Mouse (Mus musculus) CH12.LX (cell line): ENCODE data around the gene Ackr1. TPM values are rescaled to one million over a fixed set of nuclear protein-coding genes. Genes with fewer than 3 reads are reported as not detected.

Experiments used
- DNase-seq: peaks from one replicate; pipeline ENCODE4 v3.0.0-alpha.2; 2013; ENCODE audit errors: extremely low read depth
- H3K27ac ChIP-seq: 2 replicates; pipeline ENCODE4 v1.5.1; 2012; ENCODE audit warnings: low read depth, mild to moderate bottlenecking, control low read depth, moderate library complexity; ENCODE audit not compliant: insufficient read depth
- H3K27me3 ChIP-seq: replicated peaks from 2 replicates; pipeline ENCODE3; 2012; ENCODE audit warnings: inconsistent platforms
- H3K36me3 ChIP-seq, 2 experiments: replicated peaks in 1 of 2; 2 replicates each; pipeline versions ENCODE3 to v1.6.1; 2012; ENCODE audit warnings: inconsistent platforms in 1 of 2, low read length in 1 of 2, mild to moderate bottlenecking in 1 of 2, mixed read lengths in 1 of 2, moderate library complexity in 1 of 2; ENCODE audit not compliant: control insufficient read depth in 1 of 2, insufficient read depth in 1 of 2
- H3K4me1 ChIP-seq, 2 experiments: 2 replicates each; pipeline ENCODE4 v1.6.1; 2012; ENCODE audit warnings: inconsistent platforms in 1 of 2, moderate library complexity in 1 of 2; ENCODE audit not compliant: insufficient read depth in 2 of 2, control insufficient read depth in 1 of 2
- H3K4me2 ChIP-seq: 2 replicates; pipeline ENCODE4 v1.6.1; 2012; ENCODE audit warnings: low read depth, mild to moderate bottlenecking, control low read depth; ENCODE audit not compliant: poor library complexity, insufficient read depth, severe bottlenecking
- H3K4me3 ChIP-seq, 3 experiments: fragments of 150-350 bp in 1 of 3; sonication (generic) in 1 of 3; replicated peaks in 1 of 3; 2 replicates each; pipeline versions ENCODE3 to v1.5.1; 2011 to 2012; ENCODE audit warnings: low read depth in 2 of 3, low read length in 2 of 3, mild to moderate bottlenecking in 2 of 3, moderate library complexity in 2 of 3, control low read depth in 1 of 3, improper control_type of control experiment in 1 of 3, inconsistent platforms in 1 of 3, mixed read lengths in 1 of 3; ENCODE audit not compliant: poor library complexity in 1 of 3
- H3K79me2 ChIP-seq: replicated peaks from 2 replicates; pipeline ENCODE4 v1.6.1; 2012; ENCODE audit warnings: mild to moderate bottlenecking, moderate library complexity; ENCODE audit not compliant: control insufficient read depth, poor library complexity, insufficient read depth, severe bottlenecking; ENCODE audit errors: extremely low read depth
- H3K9ac ChIP-seq: 2 replicates; pipeline ENCODE4 v1.6.1; 2012; ENCODE audit warnings: low read depth, mild to moderate bottlenecking, control low read depth, moderate library complexity; ENCODE audit not compliant: insufficient read depth
- H3K9me3 ChIP-seq: replicated peaks from 2 replicates; pipeline ENCODE3; 2012; ENCODE audit warnings: low read length, inconsistent platforms, mixed read lengths
- CHD1 ChIP-seq: IDR thresholded peaks from 2 replicates; pipeline ENCODE4 v1.6.1; 2012; ENCODE audit warnings: low read depth, low read length, improper control_type of control experiment, inconsistent platforms
- CTCF ChIP-seq, 2 experiments: IDR thresholded peaks in 1 of 2; conservative IDR thresholded peaks in 1 of 2; 2 replicates each; pipeline ENCODE4 v1.5.1; 2011 to 2012; ENCODE audit warnings: low read depth in 2 of 2, low read length in 2 of 2, improper control_type of control experiment in 1 of 2, inconsistent platforms in 1 of 2, mild to moderate bottlenecking in 1 of 2, moderate library complexity in 1 of 2
- ELF1 ChIP-seq: IDR thresholded peaks from 2 replicates; pipeline ENCODE4 v1.6.1; 2014; ENCODE audit warnings: low read depth, mild to moderate bottlenecking, inconsistent platforms, low read length, improper control_type of control experiment
- EP300 ChIP-seq: IDR thresholded peaks from 2 replicates; pipeline ENCODE4 v1.6.1; 2011; ENCODE audit warnings: low read length, improper control_type of control experiment
- GABPA ChIP-seq: IDR thresholded peaks from 2 replicates; pipeline ENCODE4 v1.6.1; 2012; ENCODE audit warnings: low read depth, low read length, improper control_type of control experiment, inconsistent platforms; ENCODE audit not compliant: insufficient replicate concordance
- JUN ChIP-seq: IDR thresholded peaks from 2 replicates; pipeline ENCODE4 v1.6.1; 2011; ENCODE audit warnings: low read depth, mild to moderate bottlenecking, low read length, improper control_type of control experiment, moderate library complexity; ENCODE audit not compliant: insufficient read depth
- MYC ChIP-seq: IDR thresholded peaks from 2 replicates; pipeline ENCODE4 v1.6.1; 2011; ENCODE audit warnings: low read depth, mild to moderate bottlenecking, improper control_type of control experiment, low read length
- NELFE ChIP-seq: IDR thresholded peaks from 2 replicates; pipeline ENCODE4 v1.6.1; 2011; ENCODE audit warnings: low read depth, low read length, improper control_type of control experiment
- RAD21 ChIP-seq: IDR thresholded peaks from 2 replicates; pipeline ENCODE4 v1.6.1; 2011; ENCODE audit warnings: low read depth, mild to moderate bottlenecking, low read length, improper control_type of control experiment, moderate library complexity
- RCOR1 ChIP-seq: conservative IDR thresholded peaks from 2 replicates; pipeline ENCODE4 v1.6.1; 2012; ENCODE audit warnings: low read depth, mild to moderate bottlenecking, inconsistent platforms, low read length, improper control_type of control experiment
- SMC3 ChIP-seq: IDR thresholded peaks from 2 replicates; pipeline ENCODE4 v1.6.1; 2011; ENCODE audit warnings: low read depth, low read length, improper control_type of control experiment
- TBP ChIP-seq: conservative IDR thresholded peaks from 2 replicates; pipeline ENCODE4 v1.6.1; 2011; ENCODE audit warnings: low read depth, low read length, improper control_type of control experiment
- ZMIZ1 ChIP-seq: IDR thresholded peaks from 2 replicates; pipeline ENCODE4 v1.6.1; 2012; ENCODE audit warnings: low read depth, mild to moderate bottlenecking, inconsistent platforms, low read length, improper control_type of control experiment
- dilution Hi-C: fragments of 300-500 bp; cut with MboI; formaldehyde crosslinking; loops from 2 replicates; pipeline ENCODE4 v1.14.3; 2020; ENCODE audit warnings: low sequenced_read_pairs; ENCODE audit not compliant: extremely low pct_unique_long_range_greater_than_20kb, extremely low pct_ligation_motif_present
- in situ Hi-C: fragments of 300-500 bp; cut with MboI; formaldehyde crosslinking; loops from 3 replicates; pipeline ENCODE4 v1.14.3; 2019; ENCODE audit warnings: low sequenced_read_pairs, low pct_ligation_motif_present, low pct_unique_long_range_greater_than_20kb, mixed read lengths
- polyA plus RNA-seq: library from polyadenylated mRNA; unstranded; fragments of >175 nt; gene quantifications from 2 replicates; pipeline ENCODE4 v1.2.1, GENCODE M21; 2012; ENCODE audit warnings: low read depth; ENCODE audit not compliant: insufficient read length
- total RNA-seq, 2 experiments: library from RNA; depleted of rRNA; stranded (reverse); fragments of 300-350 nt in 1 of 2; fragments of >200 nt in 1 of 2; gene quantifications; 2 replicates each; pipeline ENCODE4 v1.2.3; 2012 to 2014

Gene Ackr1
- not detected in 2 replicates for total RNA-seq (2012; rRNA removed)
- not detected in 2 replicates for total RNA-seq (2014; rRNA removed)
- polyA plus RNA-seq, result not detected in 2 replicates

DNA sequence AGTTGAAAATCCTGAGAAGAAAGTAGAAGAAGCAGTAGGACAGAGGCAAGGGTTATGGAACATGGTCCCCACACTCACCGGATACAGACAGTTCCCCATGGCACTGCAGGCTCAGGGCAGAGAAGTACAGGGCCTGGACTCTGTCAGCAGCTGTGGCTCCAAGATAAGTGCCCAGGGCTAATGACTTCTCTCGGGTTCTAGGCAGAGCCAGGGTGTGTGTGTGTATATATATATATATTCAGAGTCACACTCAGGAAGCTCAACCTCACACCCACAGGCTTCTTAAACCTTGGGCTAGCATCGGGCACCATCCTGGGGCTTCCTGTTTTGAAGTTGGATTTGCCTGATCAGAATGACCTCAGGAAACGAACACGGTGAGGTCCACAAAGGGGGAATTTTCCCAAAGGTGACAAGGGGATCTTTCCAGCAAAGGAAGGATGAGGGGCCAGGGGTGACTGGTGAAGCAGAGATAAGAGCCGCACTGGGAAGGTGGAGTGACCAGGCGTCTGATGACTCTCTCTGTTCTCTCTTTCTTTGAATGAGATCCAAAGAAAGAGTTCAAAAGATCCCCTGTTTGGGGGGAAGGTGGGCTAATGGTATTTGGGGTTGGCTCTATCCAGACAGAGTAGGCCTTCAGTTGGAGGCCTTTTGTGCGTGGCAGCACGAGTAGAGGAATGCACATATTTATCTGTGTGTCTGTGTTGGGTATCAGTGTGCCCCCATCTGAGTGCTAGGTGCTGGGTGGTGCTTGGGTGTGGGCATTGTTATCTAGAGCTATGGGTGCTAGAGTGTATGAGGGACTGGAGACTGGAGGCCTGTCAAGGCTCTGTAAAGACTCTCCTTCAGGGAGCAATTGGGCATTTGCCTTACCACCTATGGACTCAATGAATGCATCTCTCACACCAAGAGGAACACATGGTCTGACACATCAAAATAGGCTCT, at the start of gene Ackr1:
Gene Ackr1 (minus strand): TSS at position 439 of the 942 bp plus-strand sequence.
- H3K27ac ChIP-seq, result no peak within 1 kb of the TSS
- no peak for DNase-seq
- TF ChIP-seq JUN (no peak), SMC3 (no peak), CTCF (conservative IDR thresholded peaks at IDR 0.05 in 1 of 2, IDR thresholded peaks at IDR 0.05 in 1 of 2; ENCODE audit: low read depth in 2 of 2, low read length in 2 of 2) (no peak), RCOR1 (no peak), EP300 (no peak), ELF1 (no peak), ZMIZ1 (no peak), CHD1 (no peak)
- H3K36me3 ChIP-seq, result no peaks in the 10 kb centered on the region
- H3K27me3 ChIP-seq, result no peaks in the 10 kb centered on the region
- no peak within 1 kb of the TSS for H3K4me2 ChIP-seq
- no peaks in the 10 kb centered on the region for H3K4me1 ChIP-seq
- dilution Hi-C loops, result no loop called here
- H3K9ac ChIP-seq, result no peak within 1 kb of the TSS
- H3K9me3 ChIP-seq, result no peaks in the 10 kb centered on the region
- no peak within 1 kb of the TSS for H3K4me3 ChIP-seq
- in situ Hi-C loops, result no loop called here
- no peaks in the 10 kb centered on the region for H3K79me2 ChIP-seq

DNA sequence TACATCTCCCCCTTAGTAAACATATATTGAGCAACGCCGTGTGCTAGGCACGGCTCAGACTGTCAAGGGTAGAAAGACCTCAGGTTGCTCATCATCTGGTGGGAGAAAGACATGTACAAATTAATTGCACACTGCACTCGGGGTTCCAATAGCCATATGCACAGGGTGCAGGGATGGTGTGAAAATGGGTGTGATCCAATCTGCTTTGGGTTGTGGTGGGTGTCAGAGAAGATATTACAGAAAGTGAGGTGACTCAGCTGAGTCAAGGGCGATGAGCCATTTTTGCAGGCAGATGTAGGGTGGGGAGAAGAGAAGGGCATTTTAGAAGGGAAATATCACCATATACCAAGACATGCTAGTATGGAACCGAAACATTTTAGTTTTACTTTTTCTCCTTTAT, 47.9 kb upstream of the Ackr1 start:
- H3K4me1 ChIP-seq, result no peaks in the 10 kb centered on the region
- in situ Hi-C loops, result loop anchor here (25.0 kb wide), 2 partner anchors 744 to 969 kb away; partner anchors contain the start of gene Dusp23

More for the DNA sequence above, 47.9 kb upstream of the Ackr1 start:
- Histone ChIP-seq H3K79me2 (no peaks in the 10 kb centered on the region), H3K9me3 (no peaks in the 10 kb centered on the region), H3K27me3 (no peaks in the 10 kb centered on the region), H3K4me2 (no peak overlapping the region), H3K9ac (no peak overlapping the region), H3K27ac (no peak overlapping the region), H3K4me3 (no peak overlapping the region), H3K36me3 (no peaks in the 10 kb centered on the region)
- DNase-seq, result no peak
- TF ChIP-seq RAD21 (no peak), RCOR1 (no peak), GABPA (no peak), TBP (no peak), MYC (no peak), NELFE (no peak)
- dilution Hi-C loops, result no loop called here
